Mouse (Mus musculus) embryonic facial prominence, embryonic 11.5 days (tissue): ENCODE measurements at regions not wholly inside any gene's neighbourhood (a gene's known extent, or its start where the extent isn't known, plus 50 kb on each side); places are given as distances from the start of the nearest gene placed in this dataset.

Experiments used
- ATAC-seq: fragments of 200-750 bp; cut with Nextera tagmentation; replicated peaks from 2 replicates; pipeline ENCODE4 v1.8.0; 2017; ENCODE audit warnings: low read depth; ENCODE audit not compliant: insufficient number of reproducible peaks, low FRiP score, low TSS enrichment
- DNase-seq: peaks from one replicate; pipeline ENCODE4 v3.0.0-alpha.2; 2015; ENCODE audit warnings: low spot score
- H3K27ac ChIP-seq: fragments of 300-500 bp; sonication (generic); replicated peaks from 2 replicates; pipeline ENCODE4 v1.5.1; 2014; ENCODE audit warnings: mild to moderate bottlenecking, low read depth, low read length, control low read depth
- H3K27me3 ChIP-seq: fragments of 300-500 bp; sonication (generic); 2 replicates; pipeline ENCODE4 v1.6.1; 2014; ENCODE audit warnings: mild to moderate bottlenecking, low read length, moderate library complexity, mixed read lengths; ENCODE audit not compliant: control insufficient read depth, insufficient read depth
- H3K36me3 ChIP-seq: fragments of 300-500 bp; sonication (generic); replicated peaks from 2 replicates; pipeline ENCODE4 v1.6.1; 2014; ENCODE audit warnings: low read depth, mild to moderate bottlenecking, low read length, moderate library complexity, mixed read lengths; ENCODE audit not compliant: control insufficient read depth, insufficient read depth
- H3K4me1 ChIP-seq: fragments of 300-500 bp; sonication (generic); 2 replicates; pipeline ENCODE4 v1.6.1; 2014; ENCODE audit warnings: low read length, mixed read lengths; ENCODE audit not compliant: control insufficient read depth, insufficient read depth
- H3K4me2 ChIP-seq: fragments of 300-500 bp; sonication (generic); 2 replicates; pipeline ENCODE4 v1.6.1; 2014; ENCODE audit warnings: low read depth, mild to moderate bottlenecking, control low read depth, low read length, moderate library complexity
- H3K4me3 ChIP-seq: fragments of 300-500 bp; sonication (generic); 2 replicates; pipeline ENCODE4 v1.5.1; 2014; ENCODE audit warnings: low read depth, low read length, control low read depth
- H3K9ac ChIP-seq: fragments of 300-500 bp; sonication (generic); replicated peaks from 2 replicates; pipeline ENCODE4 v1.6.1; 2014; ENCODE audit warnings: mild to moderate bottlenecking, control low read depth, low read length
- H3K9me3 ChIP-seq: fragments of 300-500 bp; sonication (generic); replicated peaks from 2 replicates; pipeline ENCODE4 v1.6.1; 2016; ENCODE audit warnings: mild to moderate bottlenecking, low read length, inconsistent platforms, mixed read lengths; ENCODE audit not compliant: control insufficient read depth
- WGBS: fragments of 180-500 bp; shearing (Covaris S2); extraction: QIAGEN DNeasy Blood & Tissue Kit; methylation state at CpG from one replicate; pipeline ENCODE4 v1.1.7; 2014; 5-methylcytosine and 5-hydroxymethylcytosine counted together

DNA sequence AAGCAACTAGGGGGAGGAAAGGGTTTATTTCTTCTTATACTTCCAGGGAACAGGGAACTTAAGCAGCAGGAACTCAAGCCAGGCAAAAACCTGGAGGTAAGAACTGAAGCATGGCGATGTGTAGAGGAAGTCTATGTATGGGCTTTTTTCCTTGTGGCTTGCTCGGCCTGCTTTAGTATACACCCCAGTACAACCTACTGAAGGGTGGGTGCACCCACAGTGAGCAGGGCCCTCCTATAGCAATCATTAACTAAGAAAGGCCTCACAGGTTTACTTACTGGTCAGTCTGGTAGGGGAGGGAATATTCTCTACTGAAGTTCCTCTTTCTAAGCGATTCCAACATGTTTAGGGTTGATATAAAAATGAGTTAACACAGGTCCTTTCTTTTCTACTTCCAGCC, 197.9 kb downstream of the Rnd3 start:
- DNase-seq (no peak), ATAC-seq (no peak)
- Histone ChIP-seq H3K36me3 (no peaks in the 10 kb centered on the region), H3K4me3 (no peak overlapping the region), H3K27ac (no peak overlapping the region), H3K9ac (no peak overlapping the region), H3K27me3 (no peaks in the 10 kb centered on the region), H3K9me3 (no peaks in the 10 kb centered on the region), H3K4me1 (no peaks in the 10 kb centered on the region), H3K4me2 (no peak overlapping the region)
- WGBS, result 95% methylated on average over 3 of the region's 3 CpGs

DNA sequence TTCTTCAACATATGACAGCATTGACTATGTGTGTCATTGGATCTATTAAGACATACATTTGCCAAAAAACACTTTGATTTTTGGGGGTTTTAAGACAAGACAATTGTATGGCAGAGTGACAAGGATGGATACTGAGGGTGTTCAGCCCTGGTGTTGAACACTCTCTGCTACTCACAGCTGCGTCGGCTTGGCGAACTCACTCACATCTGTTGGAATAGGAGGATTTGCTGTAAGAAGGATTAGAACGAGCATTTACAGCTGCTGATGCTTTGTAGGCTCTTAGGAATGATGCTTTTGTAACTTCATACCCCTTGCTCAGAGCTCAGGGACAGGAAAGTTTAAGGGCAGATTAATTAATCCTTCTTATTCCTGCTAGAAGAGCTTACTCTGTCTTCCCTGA, 199.2 kb downstream of the Rnd3 start:
- no peaks in the 10 kb centered on the region for H3K4me1 ChIP-seq
- WGBS, result 85% methylated on average over 4 of the region's 4 CpGs
- DNase-seq, result no peak
- no peak overlapping the region for H3K27ac ChIP-seq
- no peak overlapping the region for H3K9ac ChIP-seq
- H3K4me3 ChIP-seq, result no peak overlapping the region
- H3K4me2 ChIP-seq, result no peak overlapping the region
- no peaks in the 10 kb centered on the region for H3K36me3 ChIP-seq
- no peaks in the 10 kb centered on the region for H3K27me3 ChIP-seq
- ATAC-seq, result no peak
- H3K9me3 ChIP-seq, result no peaks in the 10 kb centered on the region

GRCm38 (mm10) chr2:50945526-50945925, 203.4 kb downstream of the Rnd3 start:
- no peak overlapping the region for H3K4me3 ChIP-seq
- no peaks in the 10 kb centered on the region for H3K27me3 ChIP-seq
- ATAC-seq, result no peak
- no peak for DNase-seq
- H3K9ac ChIP-seq, result no peak overlapping the region
- H3K36me3 ChIP-seq, result no peaks in the 10 kb centered on the region
- no peak overlapping the region for H3K27ac ChIP-seq
- H3K4me1 ChIP-seq, result no peaks in the 10 kb centered on the region
- H3K9me3 ChIP-seq, result no peaks in the 10 kb centered on the region
- WGBS, result 87% methylated on average over 4 of the region's 4 CpGs
- no peak overlapping the region for H3K4me2 ChIP-seq

DNA sequence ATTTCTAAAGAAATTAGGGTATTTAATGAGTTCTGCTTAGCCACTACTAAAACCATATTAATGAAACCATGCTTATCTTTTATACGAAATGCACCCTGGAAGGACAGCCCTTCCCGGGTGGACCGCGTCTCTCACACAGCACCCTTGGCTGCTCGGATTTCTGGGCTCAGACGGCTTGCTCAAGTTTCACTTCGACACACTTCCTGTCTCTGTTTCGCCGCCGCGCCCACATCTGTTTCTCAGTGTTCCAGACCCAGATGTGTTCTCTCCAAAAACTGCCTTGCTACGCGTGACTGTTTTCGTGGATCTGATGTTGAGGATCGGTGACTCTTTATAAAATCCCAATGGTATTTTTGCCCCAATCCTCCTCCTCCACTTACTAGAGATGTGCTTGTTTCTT, 205.7 kb downstream of the Rnd3 start:
- DNase-seq (peak; percentile 75), ATAC-seq (no peak; the same call in 1 of the 2 replicates)
- no peaks in the 10 kb centered on the region for H3K4me1 ChIP-seq
- 44% methylated on average over 15 of the region's 15 CpGs for WGBS
- 0 out of 2 replicates have a peak overlapping the region, but pooled peaks have one; percentile 16 for H3K27ac ChIP-seq
- no peaks in the 10 kb centered on the region for H3K36me3 ChIP-seq
- H3K4me3 ChIP-seq, result no peak overlapping the region
- no peaks in the 10 kb centered on the region for H3K27me3 ChIP-seq
- no peaks in the 10 kb centered on the region for H3K9me3 ChIP-seq
- H3K9ac ChIP-seq, result no peak overlapping the region
- no peak overlapping the region for H3K4me2 ChIP-seq

DNA sequence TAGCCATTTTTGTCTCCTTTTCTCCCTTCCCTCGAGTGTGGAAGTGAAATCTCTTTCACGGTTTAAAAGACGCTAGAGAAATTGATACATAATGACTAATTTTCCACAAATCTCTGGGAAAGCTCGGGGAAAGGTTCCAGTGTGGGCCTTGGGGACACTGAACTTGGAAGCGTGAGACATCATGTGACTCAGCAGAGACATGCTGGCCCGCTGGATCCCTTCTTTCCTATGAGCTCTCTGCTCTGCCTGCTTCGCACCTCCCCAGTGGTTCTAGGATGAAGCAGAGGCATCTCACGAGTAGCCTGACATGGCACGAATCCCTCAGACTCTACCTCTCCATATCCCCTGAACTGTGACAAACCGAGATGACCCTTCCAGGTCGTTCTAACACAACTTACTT, 206.2 kb downstream of the Rnd3 start:
- H3K36me3 ChIP-seq, result no peaks in the 10 kb centered on the region
- H3K9ac ChIP-seq, result no peak overlapping the region
- peak overlapping the region; percentile 16; the same call in 1 of the 2 replicates for H3K27ac ChIP-seq
- H3K27me3 ChIP-seq, result no peaks in the 10 kb centered on the region
- H3K4me1 ChIP-seq, result no peaks in the 10 kb centered on the region
- no peaks in the 10 kb centered on the region for H3K9me3 ChIP-seq
- no peak for DNase-seq
- no peak overlapping the region for H3K4me2 ChIP-seq
- H3K4me3 ChIP-seq, result no peak overlapping the region
- ATAC-seq, result no peak
- 76% methylated on average over 11 of the region's 11 CpGs for WGBS

DNA sequence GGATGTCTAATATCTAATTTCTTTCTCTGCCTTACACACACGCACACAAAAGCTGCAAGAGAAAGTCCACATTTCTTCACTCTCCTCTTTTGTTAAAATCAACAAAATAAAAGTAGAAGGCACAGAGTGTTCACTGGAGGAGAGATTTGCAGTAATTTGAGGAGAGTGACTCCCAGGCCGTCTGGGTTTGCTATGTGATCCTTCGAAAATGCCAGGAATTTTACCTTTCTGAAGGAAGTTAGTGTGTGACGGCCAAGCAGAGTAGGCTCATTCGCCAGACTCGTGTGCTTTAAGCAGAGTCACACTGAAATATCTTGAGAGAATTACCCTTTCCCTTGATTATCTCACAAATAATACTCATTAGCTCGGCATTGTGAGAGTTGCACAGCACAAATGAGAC, 216.0 kb downstream of the Rnd3 start:
- no peak for ATAC-seq
- Histone ChIP-seq H3K4me2 (no peak overlapping the region), H3K4me1 (no peaks in the 10 kb centered on the region), H3K9me3 (no peaks in the 10 kb centered on the region), H3K27me3 (no peaks in the 10 kb centered on the region), H3K27ac (no peak overlapping the region), H3K9ac (no peak overlapping the region), H3K4me3 (no peak overlapping the region), H3K36me3 (no peaks in the 10 kb centered on the region)
- WGBS, result 14% methylated on average over 7 of the region's 7 CpGs
- peak; percentile 63 for DNase-seq

DNA sequence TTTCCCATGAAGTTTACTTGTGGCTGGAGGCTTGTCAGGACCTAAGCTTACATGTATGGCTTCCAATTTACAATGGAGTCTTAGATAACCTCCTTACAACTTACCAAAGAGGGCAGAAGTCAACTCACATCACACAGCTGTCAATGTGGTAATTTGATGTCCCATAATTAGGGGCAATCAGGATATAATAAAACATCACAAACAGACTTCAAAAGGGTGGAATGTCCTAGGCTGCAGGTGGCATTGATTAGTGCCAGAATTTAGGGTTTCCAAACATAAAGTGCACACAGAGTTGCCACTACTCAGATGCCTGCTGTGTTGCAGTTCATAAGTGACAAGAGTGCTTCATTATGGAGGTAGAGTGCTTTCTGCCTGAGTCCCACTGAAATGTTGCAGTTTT, 227.9 kb downstream of the Rnd3 start:
- DNase-seq (peak; percentile 65), ATAC-seq (no peak)
- Histone ChIP-seq H3K4me3 (no peak overlapping the region), H3K9ac (no peak overlapping the region), H3K4me2 (no peak overlapping the region), H3K9me3 (no peaks in the 10 kb centered on the region), H3K36me3 (no peaks in the 10 kb centered on the region), H3K27ac (no peak overlapping the region), H3K27me3 (no peaks in the 10 kb centered on the region), H3K4me1 (no peaks in the 10 kb centered on the region)

- H3K4me3 ChIP-seq, result no peak overlapping the region
- H3K9me3 ChIP-seq, result no peaks in the 10 kb centered on the region
- H3K27me3 ChIP-seq, result no peaks in the 10 kb centered on the region
- H3K4me1 ChIP-seq, result no peaks in the 10 kb centered on the region
- WGBS, result 42% methylated on average over 18 of the region's 18 CpGs
- no peak overlapping the region for H3K9ac ChIP-seq
- DNase-seq (peak; percentile 9), ATAC-seq (0 out of 2 replicates have a peak, but pooled peaks have one; percentile 44)
- H3K36me3 ChIP-seq, result no peaks in the 10 kb centered on the region
- H3K27ac ChIP-seq, result no peak overlapping the region
- no peak overlapping the region for H3K4me2 ChIP-seq
These were observed 232.3 kb downstream of the Rnd3 start for GRCm38 (mm10) chr2:50916323-50917221.
